Mouse (Mus musculus) kidney, postnatal 14 days (tissue): ENCODE results near the gene Cd40.

Experiments used
- DNase-seq: peaks from one replicate; pipeline ENCODE4 v3.0.0; 2022; ENCODE audit warnings: mixed read lengths

The Cd40 gene

GRCm38 (mm10) chr2:165054888-165055852, at the start of gene Cd40:
Gene Cd40 (plus strand): TSS chr2:165055627.
- DNase-seq: peak; percentile 88

GRCm38 (mm10) chr2:165006813-165007212, 48.6 kb upstream of the Cd40 start:
- no peak for DNase-seq

- no peak for DNase-seq
These were observed 47.4 kb upstream of the Cd40 start for GRCm38 (mm10) chr2:165007986-165008385.

GRCm38 (mm10) chr2:165009161-165009560, 46.3 kb upstream of the Cd40 start:
- DNase-seq: no peak

GRCm38 (mm10) chr2:165009581-165009980, 45.8 kb upstream of the Cd40 start:
- DNase-seq: no peak

GRCm38 (mm10) chr2:165010351-165010750, 45.1 kb upstream of the Cd40 start:
- DNase-seq: no peak

- no peak for DNase-seq
These were observed 40.5 kb upstream of the Cd40 start for GRCm38 (mm10) chr2:165014935-165015334.

GRCm38 (mm10) chr2:165020490-165020889, 34.9 kb upstream of the Cd40 start:
- DNase-seq: no peak

GRCm38 (mm10) chr2:165027163-165027562, 28.3 kb upstream of the Cd40 start:
- DNase-seq: no peak

GRCm38 (mm10) chr2:165032533-165032932, 22.9 kb upstream of the Cd40 start:
- DNase-seq: peak; percentile 23

- DNase-seq: no peak
These were observed 22.1 kb upstream of the Cd40 start for GRCm38 (mm10) chr2:165033306-165033705.

GRCm38 (mm10) chr2:165034131-165035057, 21.0 kb upstream of the Cd40 start, which contains the start of gene Ncoa5:
Gene Ncoa5 (minus strand): TSS chr2:165034867.
- DNase-seq: peak; percentile 99

- DNase-seq: no peak
These were observed 20.4 kb upstream of the Cd40 start for GRCm38 (mm10) chr2:165035058-165035431.

GRCm38 (mm10) chr2:165037415-165037814, 18.0 kb upstream of the Cd40 start:
- DNase-seq: no peak

GRCm38 (mm10) chr2:165042126-165042525, 13.3 kb upstream of the Cd40 start:
- no peak for DNase-seq

- DNase-seq: no peak
These were observed 12.3 kb upstream of the Cd40 start for GRCm38 (mm10) chr2:165043090-165043636.

GRCm38 (mm10) chr2:165043729-165044128, 11.7 kb upstream of the Cd40 start:
- no peak for DNase-seq

- no peak for DNase-seq
These were observed 6.4 kb upstream of the Cd40 start for GRCm38 (mm10) chr2:165049044-165049443.

GRCm38 (mm10) chr2:165050826-165051548, 4.4 kb upstream of the Cd40 start:
- no peak for DNase-seq

GRCm38 (mm10) chr2:165051566-165051965, 3.9 kb upstream of the Cd40 start:
- no peak for DNase-seq

GRCm38 (mm10) chr2:165055905-165056304, 478 bp downstream of the Cd40 start:
- DNase-seq: peak; percentile 64

GRCm38 (mm10) chr2:165056377-165057085, 1.1 kb downstream of the Cd40 start:
- DNase-seq: no peak
